Mouse (Mus musculus): ENCODE data around the gene Ptgir.

The Ptgir gene

DNA sequence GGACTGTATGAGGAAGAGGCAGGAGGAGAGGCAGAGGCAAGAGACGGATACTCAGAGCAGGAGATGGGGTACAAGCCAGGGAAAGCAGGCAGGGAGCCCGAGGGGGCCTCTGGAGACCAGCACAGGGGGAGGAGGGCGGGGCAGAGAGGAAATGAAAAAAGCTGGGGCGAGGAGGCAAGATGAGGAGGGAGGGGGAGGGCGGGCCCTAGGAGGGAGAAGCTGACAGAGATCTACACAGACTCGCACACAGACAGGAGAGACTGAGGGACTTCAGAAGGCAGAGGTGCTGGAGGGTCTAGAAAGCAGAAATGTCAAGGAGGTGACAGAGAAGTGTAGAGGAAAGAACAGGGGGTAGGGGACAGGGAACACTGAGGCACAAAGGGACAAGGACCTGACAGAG lies at the start of gene Ptgir:
Gene Ptgir, plus strand, starts transcription at position 210 of the 400 bp plus-strand sequence.
- DNase-seq: peak; percentile 75

DNA sequence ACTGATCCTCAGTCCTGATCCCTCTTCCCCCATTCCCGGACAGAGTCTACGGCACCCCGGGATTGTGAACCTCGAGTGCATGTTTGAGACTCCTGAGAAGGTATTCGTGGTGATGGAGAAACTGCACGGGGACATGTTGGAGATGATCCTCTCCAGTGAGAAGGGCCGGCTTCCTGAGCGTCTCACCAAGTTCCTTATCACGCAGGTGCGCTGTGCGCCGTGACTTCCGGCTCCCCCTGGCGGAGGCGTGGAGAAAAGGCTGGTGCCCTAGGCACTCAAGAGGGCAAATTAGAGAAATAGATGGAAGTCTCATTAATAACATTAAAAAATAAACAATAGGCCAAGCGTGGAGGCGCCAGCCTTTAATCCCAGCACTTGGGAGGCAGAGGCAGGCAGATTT lies 48.0 kb upstream of the Ptgir start:
- peak; percentile 69 for DNase-seq

DNA sequence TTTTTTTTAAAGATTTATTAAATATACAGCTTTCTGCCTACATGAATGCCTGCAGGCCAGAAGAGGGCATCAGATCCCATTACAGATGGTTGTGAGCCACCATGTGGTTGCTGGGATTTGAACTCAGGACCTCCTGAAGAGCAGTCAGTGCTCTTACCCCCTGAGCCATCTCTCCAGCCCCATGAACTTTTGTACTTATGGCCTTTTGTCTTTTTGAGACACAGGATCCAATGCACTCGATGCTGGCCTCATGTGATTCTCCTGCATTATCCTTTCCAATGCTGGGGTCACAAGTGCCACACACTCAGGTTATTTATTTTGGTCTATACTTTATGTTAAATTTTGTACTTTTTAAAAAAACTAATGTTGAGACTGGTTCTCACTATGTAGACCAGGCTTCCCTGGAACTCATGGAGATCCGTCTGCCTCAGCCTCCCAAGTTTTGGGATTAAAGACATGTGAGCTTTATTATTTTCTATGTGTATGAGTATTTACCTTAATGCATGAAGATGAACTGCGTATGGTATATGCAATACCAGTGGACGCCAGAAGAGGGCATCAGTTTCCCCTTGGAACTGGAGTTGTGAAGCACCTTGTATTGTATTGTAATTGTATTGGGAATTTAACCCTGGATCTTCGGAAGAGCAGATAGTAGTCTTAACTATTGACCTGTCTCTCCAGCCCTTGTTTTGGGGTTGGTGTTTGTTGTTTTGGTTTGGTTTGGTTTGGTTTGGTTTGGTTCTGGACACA lies 46.2 kb upstream of the Ptgir start:
- peak; percentile 71 for DNase-seq

DNA sequence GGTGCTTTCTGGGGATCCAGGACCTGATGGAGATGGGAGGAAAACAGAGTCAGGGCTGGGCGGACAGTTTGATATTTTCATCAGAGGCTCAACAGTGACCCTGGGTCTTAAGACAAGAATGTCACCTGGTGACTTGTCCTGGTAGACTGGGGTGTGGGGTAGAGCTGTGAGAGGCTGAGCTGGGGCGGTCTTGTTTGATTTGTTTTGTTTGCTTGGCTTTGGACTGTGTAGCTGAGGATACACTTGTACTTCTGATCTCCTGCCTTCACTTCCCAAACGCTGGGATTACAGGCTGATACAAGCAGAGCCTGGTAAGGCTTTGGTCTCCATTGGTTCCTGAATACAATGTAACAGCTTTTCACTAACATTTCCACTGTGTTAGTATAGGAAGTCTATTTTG lies 38.8 kb upstream of the Ptgir start:
- no peak for DNase-seq

DNA sequence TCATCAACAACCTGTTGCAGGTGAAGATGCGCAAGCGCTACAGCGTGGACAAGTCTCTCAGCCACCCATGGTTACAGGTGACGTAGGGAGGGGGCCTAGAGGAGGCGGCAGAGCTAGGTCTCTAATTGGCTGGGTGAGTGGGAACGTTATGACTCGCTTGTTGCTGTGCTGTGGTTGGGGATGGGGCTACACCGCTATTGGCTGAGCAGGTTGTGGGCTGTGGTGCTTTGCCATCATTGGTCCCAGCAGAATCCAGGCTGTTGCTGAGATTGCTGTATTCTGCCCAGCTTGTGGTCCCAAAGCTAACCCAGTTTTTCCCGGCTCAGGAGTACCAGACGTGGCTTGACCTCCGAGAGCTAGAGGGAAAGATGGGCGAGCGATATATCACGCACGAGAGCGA lies 36.8 kb upstream of the Ptgir start:
- DNase-seq: no peak

DNA sequence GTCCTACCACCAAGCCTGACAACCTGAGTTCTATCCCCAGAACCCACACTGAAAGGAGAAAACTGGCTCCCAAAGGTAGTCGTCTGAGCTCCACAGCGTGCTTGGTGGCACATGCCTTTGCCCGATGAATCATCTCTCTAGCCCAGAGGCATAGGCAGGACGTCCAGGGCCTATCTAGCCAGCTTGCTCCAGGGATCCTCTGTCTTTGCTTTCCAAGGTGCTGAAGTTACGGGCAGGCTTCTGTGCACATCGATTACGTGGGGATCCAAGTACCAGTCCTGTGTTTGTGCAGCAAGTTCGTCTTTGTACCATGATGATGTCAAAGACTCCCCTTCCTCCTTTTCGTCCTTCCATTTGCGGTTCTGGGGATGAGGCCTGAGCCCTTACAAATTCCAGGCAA lies 34.7 kb upstream of the Ptgir start:
- no peak for DNase-seq

DNA sequence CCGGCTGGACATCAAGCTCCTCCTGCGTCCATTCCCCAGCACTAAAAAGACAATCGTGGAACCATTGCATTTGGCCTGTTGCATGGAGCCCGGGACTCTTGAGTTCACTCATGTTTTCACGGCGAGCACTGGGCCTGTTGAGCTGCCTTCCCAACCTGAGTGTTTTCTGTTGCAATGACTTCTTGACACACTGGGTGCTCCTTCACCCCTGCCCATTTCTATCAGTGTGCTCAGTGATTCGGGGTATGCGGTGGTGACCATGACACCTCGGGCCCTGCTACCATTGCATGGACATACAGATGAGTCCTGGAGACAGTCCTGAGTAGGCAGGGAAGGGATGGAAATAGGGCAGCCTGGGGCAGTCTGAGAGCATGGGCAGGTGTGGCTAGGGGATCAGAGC lies 33.8 kb upstream of the Ptgir start:
- no peak for DNase-seq

DNA sequence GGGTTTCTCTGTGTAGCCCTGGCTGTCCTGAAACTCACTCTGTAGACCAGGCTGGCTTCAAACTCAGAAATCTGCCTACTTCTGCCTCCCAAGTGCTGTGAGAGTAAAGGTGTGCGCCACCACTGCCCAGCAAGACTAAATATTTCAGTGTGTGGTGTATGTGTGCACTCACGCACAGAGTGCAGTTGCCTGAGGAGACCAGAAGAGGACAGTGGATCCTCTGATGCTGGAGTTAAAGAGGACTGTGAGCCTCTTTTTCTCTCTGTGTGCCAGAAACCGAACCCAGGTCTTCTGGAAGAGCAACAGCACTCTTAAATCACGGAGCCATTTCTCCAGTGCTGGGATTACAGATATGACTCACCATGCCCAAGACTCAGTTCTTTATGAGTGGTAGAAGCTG lies 32.9 kb upstream of the Ptgir start:
- DNase-seq: no peak

DNA sequence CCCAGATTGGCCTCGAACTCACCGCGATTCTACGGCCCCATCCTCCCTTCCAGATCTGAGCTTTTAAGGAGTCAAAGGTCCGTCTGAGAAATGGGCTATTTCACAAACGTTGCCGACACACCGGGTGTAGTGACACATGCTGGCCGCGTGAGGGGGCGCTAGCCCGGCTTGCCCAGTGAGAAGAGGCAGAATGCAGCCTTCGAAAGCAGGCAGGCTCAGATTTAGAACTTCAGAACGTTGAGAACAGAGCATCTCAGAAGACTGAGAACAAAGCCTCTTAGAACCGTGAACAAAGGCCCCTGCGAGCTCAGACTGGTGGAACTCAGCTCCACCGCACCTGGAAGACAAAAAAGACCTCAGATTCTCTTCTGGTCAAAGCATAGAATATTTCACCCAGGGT lies 32.1 kb upstream of the Ptgir start:
- peak; percentile 83 for DNase-seq

DNA sequence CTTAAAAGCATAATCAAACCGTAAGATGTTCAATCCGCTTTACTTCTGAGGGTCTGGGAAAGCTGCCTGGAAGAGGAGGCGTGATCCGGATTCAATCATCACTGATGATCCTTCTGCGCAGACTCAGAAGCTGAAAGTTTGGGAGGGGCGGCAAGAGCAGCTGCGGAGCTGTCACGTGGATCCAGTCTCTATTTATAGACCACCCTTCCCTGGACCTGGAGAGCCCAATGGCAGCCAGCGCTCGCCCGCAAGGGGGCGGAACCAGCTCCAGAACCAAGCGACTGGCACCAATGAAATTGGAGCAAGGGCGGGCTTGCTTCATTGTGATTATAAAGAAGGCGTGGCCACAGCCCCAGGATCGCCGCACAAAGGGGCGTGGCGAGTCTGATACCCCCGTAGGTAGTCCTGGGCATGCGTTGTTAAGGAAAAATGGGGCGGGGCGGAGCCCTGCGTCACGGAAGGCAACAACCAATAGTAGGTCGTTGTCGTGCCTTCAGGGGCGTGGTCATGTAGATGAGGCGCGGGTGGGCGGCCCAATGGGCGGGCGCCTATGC lies 31.5 kb upstream of the Ptgir start:
- DNase-seq: peak; percentile 98

DNA sequence AGATGAGACGGTGACA lies 31.2 kb upstream of the Ptgir start, which contains the start of gene Dact3:
Gene Dact3, plus strand, starts transcription at position 8 of the 16 bp plus-strand sequence.
- no peak for DNase-seq

DNA sequence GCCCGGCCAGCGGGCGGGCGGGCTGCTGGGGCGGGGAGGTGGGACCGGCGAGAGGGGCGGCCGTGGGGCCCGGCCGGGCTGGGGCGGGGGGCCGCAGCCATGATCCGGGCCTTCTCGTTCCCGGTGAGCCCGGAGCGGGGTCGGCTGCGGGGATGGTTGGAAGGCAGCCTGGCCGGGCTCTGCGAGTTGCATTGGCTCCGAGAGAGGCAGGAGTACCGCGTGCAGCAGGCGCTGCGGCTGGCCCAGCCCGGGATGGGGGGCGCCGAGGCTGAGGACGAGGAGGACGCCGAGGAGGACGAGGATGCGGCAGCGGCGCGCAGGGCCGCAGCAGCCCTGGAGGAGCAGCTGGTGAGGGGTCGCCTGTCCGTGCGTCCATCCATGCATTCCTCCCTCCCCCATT lies 31.0 kb upstream of the Ptgir start:
- DNase-seq: no peak

DNA sequence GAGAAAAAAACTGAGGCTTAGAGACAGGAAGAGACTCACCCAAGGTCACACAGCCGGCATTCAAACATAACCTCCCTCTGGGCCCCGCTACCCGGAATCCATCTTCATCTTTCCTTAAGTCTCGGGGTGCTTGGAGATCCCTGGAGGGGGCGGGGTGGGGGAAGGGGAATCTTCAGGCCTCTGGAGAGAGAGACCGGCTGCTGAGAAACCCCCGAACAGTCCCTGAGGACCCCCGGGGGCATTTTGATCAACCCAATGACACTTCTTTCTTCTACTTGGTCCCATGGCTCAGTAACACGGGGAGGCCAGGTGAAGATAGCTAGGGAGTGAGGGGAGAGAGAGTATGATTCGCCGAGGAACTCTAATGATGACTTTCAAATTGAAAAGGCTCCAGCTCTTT lies 30.3 kb upstream of the Ptgir start:
- DNase-seq: no peak

DNA sequence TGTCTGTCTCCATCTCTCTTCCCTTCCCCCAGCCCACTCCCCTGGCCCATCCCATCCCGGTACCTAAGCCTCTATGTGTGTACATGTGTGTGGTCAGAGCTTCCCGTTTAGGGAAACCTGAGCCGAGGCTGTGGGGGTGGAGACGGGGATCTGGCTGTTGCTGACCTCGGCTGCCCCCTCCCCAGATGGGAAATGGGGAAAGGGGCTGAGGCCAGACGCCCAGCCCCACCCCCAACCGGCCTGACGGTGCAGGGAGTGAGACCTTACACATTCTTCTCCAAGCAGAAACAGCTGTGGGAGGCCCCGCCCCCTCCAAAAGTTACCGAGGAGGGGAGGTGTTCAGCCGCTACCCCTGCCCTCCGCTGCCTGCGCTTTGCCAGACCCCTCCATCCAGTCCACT lies 29.7 kb upstream of the Ptgir start:
- peak; percentile 42 for DNase-seq

DNA sequence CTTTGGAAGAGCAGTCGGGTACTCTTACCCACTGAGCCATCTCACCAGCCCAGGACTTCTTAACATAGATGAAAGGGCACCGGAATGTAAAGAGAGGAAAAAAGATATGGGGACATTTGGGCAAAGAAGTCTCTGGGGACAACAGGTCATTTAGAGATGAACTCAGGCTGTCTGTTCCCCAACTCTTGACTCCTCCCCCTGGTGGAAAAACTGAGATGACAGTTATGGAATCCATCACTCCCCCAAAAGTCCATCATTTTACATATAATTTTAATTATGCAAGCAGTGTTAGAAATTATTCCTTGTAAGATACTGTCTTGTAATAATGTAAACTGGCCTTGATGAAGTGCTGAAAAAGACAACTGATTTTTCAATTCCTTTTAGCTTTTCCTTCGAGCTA lies 28.6 kb upstream of the Ptgir start:
- no peak for DNase-seq

DNA sequence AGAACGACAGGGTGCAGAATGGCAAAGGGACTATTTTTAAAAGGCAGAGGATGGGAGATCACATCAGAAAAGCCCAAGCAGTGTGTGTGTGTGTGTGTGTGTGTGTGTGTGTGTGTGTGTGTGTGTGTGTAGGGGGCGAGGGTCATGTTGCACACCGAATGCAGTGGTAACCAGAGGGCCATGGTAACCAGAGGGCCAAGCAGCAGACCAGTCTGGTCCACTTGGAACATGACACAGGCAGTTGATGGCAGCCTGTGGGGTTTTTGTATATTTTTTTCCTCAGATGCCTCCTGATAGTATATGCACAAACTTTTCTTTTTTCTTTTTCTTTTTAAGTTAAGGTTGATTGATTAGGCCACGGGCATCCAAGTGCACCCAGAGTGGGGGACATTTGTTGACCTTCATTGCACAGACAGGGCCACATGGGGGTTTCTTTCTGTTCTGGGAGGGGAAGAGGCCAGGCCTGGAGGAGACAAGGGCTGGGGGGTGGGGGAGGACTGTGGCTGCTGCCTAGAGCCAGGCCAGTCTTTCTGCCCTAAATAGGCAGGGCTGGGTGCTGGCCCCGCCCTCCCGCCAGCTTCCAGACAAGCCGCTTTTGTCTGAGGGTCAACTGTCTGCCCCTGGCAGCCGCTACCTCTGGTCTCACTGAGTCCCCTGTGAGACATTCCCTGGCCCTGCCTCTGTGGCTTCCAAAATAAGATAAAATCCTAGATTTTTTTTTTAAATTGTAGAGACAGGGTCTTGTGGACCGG lies 26.3 kb upstream of the Ptgir start:
- DNase-seq: no peak

DNA sequence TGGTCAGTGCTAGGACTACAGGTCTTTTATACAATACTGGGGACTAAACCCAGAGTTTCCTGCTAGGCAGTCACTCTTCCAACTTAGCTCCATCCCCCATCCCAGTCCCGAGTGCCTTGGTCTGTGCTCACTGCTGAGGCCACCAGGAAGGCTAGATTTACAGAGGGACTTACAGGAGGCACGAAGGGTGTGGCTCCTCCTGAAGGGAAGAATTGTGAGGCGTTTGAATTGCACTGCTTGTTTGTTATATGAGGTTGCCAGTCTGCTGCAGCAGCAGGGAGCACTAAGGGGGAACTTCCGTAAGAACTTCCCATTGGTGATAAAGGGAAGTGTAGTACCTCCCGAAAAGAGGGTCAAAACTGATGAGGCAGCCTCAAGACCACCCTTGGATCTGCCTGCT lies 25.7 kb upstream of the Ptgir start:
- DNase-seq: no peak

DNA sequence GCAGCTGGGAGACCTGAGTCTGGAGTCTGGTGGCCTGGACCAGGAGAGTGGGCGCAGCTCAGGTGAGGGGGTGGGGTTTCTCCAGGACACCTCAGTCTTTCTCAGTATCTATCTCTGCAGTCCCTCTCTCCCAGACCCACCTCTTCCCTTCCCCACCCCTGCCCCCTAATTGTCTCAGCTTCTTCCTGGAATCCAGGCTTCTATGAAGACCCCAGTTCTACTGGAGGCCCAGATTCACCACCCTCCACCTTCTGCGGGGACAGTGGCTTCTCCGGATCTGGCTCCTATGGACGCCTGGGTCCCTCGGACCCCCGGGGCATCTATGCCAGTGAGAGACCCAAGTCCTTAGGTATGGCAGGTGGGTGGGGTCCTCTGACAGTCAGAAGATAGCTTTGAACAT lies 23.1 kb upstream of the Ptgir start:
- no peak for DNase-seq

DNA sequence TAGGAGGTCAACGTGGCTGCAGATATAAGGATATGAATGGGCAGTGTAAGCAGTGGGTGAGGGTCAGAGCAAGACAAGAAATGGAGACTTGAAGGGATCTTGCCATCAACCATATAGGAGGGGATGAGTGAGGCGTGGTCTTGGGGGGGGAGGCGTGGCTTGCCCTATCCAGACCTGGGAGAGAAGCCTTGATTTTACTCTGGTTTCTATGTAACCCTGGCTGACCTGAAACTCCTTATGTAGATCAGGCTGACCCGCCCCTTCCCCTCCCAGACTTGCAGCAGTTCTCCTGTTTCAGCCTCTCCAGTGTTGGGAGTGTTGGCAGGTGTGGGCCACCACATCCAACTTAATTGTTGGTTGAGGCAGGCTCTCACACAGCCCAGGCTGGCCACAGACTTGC lies 22.0 kb upstream of the Ptgir start:
- no peak for DNase-seq

DNA sequence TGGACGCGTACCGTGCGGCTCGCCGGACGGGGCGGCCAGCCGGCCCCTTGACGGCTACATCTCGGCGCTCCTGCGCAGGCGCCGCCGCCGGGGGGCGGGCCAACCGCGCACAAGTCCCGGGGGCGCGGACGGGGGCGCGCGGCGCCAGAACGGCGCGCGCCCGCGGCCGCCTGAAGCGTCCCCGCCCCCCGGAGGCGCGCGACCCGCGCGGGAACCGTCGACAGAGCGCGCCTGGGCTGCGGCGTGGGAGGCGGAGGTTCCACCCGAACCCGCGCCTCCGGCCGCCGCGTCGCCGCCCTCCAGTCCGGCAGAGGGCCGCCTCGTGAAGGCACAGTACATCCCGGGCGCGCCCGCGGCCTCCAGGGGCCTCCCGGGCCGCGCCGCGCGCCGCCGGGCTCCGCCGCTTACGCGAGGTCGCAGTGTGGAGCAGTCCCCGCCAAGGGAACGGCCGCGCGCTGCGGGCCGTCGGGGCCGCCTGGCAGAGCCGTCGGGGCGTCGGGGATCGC lies 21.0 kb upstream of the Ptgir start:
- DNase-seq: no peak

DNA sequence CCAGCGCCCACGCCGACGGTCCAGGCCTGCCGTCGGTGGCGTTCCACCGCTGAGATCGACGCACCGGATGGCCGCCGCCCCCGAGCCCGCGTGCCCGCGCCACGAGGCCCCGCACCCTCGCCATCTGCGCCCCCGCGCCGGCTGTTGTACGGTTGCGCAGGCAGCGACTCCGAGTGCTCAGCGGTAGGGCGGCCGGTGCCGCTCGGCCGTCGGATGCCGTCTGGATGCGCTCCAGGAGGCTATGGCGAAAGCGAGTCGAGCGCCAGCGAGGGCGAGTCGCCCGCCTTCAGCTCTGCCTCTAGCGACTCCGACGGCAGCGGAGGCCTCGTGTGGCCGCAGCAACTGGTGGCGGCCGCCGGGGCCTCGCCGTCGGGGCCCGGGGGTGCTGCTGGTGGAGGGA lies 20.4 kb upstream of the Ptgir start:
- DNase-seq: no peak

DNA sequence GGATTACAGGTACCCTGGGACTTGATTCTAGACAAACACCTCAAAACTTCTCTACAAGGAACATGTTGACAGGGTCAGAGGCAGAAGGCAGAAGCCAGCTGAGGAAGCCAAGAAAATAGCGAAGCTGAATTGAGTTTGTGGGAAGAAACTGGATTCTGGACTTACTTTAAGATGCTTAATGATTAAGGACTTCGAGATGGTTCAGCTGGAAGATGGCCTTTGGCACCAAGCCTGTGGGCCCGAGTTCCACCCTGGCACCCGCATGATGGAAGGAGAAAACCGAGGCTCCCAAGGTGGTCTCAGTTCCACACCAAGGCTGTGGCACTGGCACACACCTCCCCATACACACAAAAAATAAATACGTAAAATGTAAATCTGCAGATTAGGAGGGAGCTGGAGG lies 15.8 kb upstream of the Ptgir start:
- no peak for DNase-seq

DNA sequence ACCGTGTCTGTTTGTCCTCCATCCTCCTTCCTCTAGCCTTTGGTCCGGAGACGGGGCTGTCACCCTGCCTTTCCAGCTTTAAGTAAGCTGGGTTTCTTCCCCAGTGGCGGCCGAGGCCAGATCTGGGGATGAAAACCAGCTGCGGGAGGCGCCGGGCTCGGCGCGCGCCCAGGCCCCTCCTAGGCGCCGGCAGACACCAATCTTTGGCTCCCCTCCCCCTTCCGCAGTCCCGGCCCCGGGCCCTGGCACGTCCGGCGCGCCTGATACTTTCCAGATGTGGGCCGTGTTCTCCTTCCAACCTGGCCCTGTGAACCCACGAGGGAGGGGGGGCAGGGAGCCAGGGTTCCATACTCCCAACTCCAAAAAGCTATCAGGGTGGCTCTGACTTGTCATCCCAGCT lies 15.3 kb upstream of the Ptgir start:
- peak; percentile 40 for DNase-seq

DNA sequence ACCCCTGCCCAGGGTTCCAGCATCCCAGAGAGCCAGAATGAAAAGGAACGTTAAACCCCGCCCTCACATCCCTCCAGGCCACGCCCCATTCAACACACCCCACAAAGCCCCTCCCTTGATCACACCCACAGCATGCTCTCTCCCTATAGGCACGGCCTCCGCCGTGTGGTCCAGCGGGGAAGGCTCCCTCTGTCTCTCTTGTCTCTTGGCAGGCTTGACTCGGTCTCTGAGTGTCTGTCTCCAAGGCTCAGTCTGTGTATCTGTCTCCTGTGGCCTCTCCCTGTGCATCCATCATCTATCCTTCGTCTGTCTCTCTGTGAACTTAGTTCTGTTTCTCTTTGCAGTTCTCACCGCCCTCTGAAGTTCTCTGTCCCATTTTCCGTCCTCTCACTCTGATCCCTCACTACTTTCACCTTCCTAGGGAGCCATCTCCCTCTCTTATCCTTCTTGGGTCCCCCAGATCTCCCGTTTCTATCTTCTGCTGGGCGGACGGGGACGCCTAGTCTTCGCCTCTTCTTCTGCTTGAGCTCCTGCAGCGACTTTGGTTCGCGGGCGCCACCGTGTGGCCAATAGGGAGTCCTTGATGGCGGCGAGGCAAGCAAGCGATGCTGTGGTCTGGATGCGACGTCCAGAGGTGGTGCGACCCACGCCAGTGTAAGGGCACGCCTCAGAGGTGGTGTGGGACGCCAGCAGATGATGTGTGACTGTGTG lies 14.5 kb upstream of the Ptgir start, which contains the start of gene Gng8:
Gene Gng8, plus strand, starts transcription at position 146 of the 711 bp plus-strand sequence.
- DNase-seq: peak; percentile 86

Data from thymus, postnatal 14 days (tissue).